Mouse (Mus musculus): ENCODE measurements around the gene 6330409D20Rik. TPM values are rescaled to one million over a fixed set of nuclear protein-coding genes. Genes with fewer than 3 reads are reported as not detected.

6330409D20Rik gene
- polyA plus RNA-seq, 1 experiment from 2014 or later, result 0.33 TPM

DNA sequence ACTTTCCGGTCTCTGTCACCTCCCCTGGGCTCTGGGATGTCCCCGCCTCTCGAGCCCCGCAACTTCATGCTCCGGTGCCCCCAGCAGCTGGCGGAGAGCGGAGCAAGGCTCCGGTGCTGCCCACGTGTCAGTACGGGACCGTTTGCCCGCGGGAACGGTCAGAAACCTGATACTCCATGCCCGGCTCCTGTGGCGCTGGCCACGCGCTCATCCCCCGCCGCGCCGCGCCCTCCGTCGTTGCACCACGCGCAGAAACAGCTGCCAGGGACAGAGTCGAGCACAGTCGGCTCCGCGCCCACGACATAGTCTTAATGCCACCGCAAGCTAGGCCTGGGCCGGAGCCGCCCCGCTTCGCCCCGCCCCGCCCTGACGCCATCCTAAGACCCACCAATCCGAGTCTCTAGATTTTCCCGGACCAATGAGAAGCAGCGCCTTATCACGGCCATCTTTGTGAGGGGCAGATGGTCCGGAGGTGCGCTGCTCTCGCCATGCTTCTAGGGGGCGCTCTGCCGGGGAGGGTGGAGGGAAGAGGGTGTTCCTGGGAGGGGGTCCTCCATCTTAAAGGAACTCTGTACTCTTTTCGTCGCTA, 46.9 kb downstream of the 6330409D20Rik start:
- Histone ChIP-seq H3K9ac (ENCODE audit: low read depth, low read length) (peak overlapping the region; percentile 80), H3K4me2 (ENCODE audit: low read depth, low read length) (peak overlapping the region; percentile 63), H3K27me3 (replicated peaks; ENCODE audit: control insufficient read depth, insufficient read depth, low read length) (no peaks in the 10 kb centered on the region), H3K9me3 (ENCODE audit: control insufficient read depth, low read length) (no peaks in the 10 kb centered on the region), H3K27ac (replicated peaks; ENCODE audit: low read depth, low read length) (peak overlapping the region; percentile 79), H3K4me1 (ENCODE audit: control insufficient read depth, insufficient read depth, low read length) (peaks cover 5% of the 10 kb centered on the region; the same call in 1 of the 2 replicates), H3K4me3 (ENCODE audit: low read depth, low read length) (peak overlapping the region; percentile 69), H3K36me3 (ENCODE audit: control insufficient read depth, insufficient read depth, low read length) (0 out of 2 replicates have a peak, but pooled peaks cover 4% of the 10 kb centered on the region)
- ATAC-seq (ENCODE audit: low read depth), result peak; percentile 98
- peak; percentile 99 for DNase-seq (ENCODE audit: low spot score)
- under 1% methylated on average over 37 of the region's 51 CpGs for WGBS

DNA sequence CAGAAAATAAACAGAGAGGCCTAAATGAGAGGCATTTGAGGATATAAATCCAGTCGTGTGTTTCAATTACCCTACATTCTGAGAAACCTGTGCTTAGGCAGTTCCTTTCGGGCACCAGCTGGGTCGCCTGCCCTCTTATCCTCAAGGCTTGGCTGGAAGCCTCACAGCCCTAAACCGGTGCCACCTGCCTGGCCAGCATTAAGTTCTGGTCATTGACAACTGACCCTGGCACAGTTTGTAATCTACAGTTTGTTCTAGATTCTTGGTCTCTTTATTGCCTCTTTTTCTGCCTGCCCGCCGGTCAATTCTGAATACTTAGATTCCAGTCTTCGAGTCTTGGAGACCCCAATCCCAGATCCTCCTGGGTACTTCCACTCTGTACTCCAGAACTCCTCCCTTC, 47.5 kb downstream of the 6330409D20Rik start:
- peaks cover 5% of the 10 kb centered on the region; the same call in 1 of the 2 replicates for H3K4me1 ChIP-seq (ENCODE audit: control insufficient read depth, insufficient read depth, low read length)

DNA sequence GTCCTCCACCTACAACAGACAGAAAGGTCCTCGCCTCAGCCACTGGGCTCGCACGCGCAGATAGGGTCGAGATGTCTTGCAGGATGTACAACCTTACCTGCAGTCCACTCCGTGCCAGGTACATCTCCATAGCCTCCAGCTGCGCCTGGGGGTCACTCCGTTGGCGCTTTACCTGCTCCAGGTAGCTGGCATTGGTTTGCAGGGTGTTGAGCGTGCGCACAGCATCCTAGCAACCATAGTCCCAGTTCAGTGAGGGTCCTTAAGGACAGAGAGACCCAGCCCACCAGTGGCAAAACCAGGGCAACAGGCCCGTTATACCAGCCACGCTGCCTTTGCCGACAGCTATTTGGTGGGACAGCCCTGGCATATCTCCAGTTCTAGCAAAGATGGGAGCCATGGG, 48.3 kb downstream of the 6330409D20Rik start:
- no peak overlapping the region for H3K4me3 ChIP-seq (ENCODE audit: low read depth, low read length)
- no peaks in the 10 kb centered on the region for H3K9me3 ChIP-seq (ENCODE audit: control insufficient read depth, low read length)
- H3K4me2 ChIP-seq (ENCODE audit: low read depth, low read length), result peak overlapping the region; percentile 63
- H3K27ac ChIP-seq (replicated peaks; ENCODE audit: low read depth, low read length), result no peak overlapping the region
- WGBS, result 89% methylated on average over 14 of the region's 14 CpGs
- DNase-seq (ENCODE audit: low spot score) (no peak), ATAC-seq (ENCODE audit: low read depth) (no peak)
- H3K27me3 ChIP-seq (replicated peaks; ENCODE audit: control insufficient read depth, insufficient read depth, low read length), result no peaks in the 10 kb centered on the region
- peaks cover 12% of the 10 kb centered on the region; the same call in 1 of the 2 replicates for H3K36me3 ChIP-seq (ENCODE audit: control insufficient read depth, insufficient read depth, low read length)
- H3K9ac ChIP-seq (ENCODE audit: low read depth, low read length), result 0 out of 2 replicates have a peak overlapping the region, but pooled peaks have one; percentile 80
- H3K4me1 ChIP-seq (ENCODE audit: control insufficient read depth, insufficient read depth, low read length), result peaks cover 5% of the 10 kb centered on the region; the same call in 1 of the 2 replicates

More for the DNA sequence above, 47.5 kb downstream of the 6330409D20Rik start:
- H3K36me3 ChIP-seq (ENCODE audit: control insufficient read depth, insufficient read depth, low read length), result 0 out of 2 replicates have a peak, but pooled peaks cover 4% of the 10 kb centered on the region
- H3K9me3 ChIP-seq (ENCODE audit: control insufficient read depth, low read length), result no peaks in the 10 kb centered on the region
- DNase-seq (ENCODE audit: low spot score) (no peak), ATAC-seq (ENCODE audit: low read depth) (no peak)
- peak overlapping the region; percentile 79; the same call in 1 of the 2 replicates for H3K27ac ChIP-seq (replicated peaks; ENCODE audit: low read depth, low read length)
- peak overlapping the region; percentile 63 for H3K4me2 ChIP-seq (ENCODE audit: low read depth, low read length)
- WGBS, result 13% methylated on average over 7 of the region's 7 CpGs
- H3K9ac ChIP-seq (ENCODE audit: low read depth, low read length), result peak overlapping the region; percentile 80
- H3K4me3 ChIP-seq (ENCODE audit: low read depth, low read length), result peak overlapping the region; percentile 69
- H3K27me3 ChIP-seq (replicated peaks; ENCODE audit: control insufficient read depth, insufficient read depth, low read length), result no peaks in the 10 kb centered on the region

DNA sequence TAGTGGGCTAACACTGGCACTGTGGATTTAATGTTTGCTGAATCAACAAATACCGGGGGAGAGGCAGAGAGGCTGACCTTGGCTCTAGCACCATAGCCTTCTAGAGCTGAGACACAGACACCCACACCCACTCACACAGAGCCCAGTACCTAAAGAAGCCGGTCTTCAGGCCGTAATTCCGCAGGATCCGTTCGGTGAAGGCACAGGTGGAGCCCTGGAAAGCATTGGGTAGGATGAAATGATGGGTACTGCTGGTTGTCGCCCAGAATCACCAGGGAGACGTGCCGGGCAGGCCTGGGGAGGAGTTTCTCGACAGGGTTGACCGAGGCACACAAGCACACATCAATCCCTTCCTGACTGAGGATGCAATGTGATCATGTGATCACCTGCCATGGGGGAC, 49.8 kb downstream of the 6330409D20Rik start:
- Histone ChIP-seq H3K4me2 (ENCODE audit: low read depth, low read length) (no peak overlapping the region), H3K9ac (ENCODE audit: low read depth, low read length) (peak overlapping the region; percentile 45; the same call in 1 of the 2 replicates), H3K36me3 (ENCODE audit: control insufficient read depth, insufficient read depth, low read length) (peaks cover 27% of the 10 kb centered on the region; the same call in 1 of the 2 replicates), H3K27ac (replicated peaks; ENCODE audit: low read depth, low read length) (no peak overlapping the region; the same call in 1 of the 2 replicates), H3K4me1 (ENCODE audit: control insufficient read depth, insufficient read depth, low read length) (peaks cover 5% of the 10 kb centered on the region; the same call in 1 of the 2 replicates), H3K4me3 (ENCODE audit: low read depth, low read length) (no peak overlapping the region), H3K27me3 (replicated peaks; ENCODE audit: control insufficient read depth, insufficient read depth, low read length) (no peaks in the 10 kb centered on the region), H3K9me3 (ENCODE audit: control insufficient read depth, low read length) (no peaks in the 10 kb centered on the region)
- 84% methylated on average over 11 of the region's 11 CpGs for WGBS
- ATAC-seq (ENCODE audit: low read depth) (no peak), DNase-seq (ENCODE audit: low spot score) (no peak)

DNA sequence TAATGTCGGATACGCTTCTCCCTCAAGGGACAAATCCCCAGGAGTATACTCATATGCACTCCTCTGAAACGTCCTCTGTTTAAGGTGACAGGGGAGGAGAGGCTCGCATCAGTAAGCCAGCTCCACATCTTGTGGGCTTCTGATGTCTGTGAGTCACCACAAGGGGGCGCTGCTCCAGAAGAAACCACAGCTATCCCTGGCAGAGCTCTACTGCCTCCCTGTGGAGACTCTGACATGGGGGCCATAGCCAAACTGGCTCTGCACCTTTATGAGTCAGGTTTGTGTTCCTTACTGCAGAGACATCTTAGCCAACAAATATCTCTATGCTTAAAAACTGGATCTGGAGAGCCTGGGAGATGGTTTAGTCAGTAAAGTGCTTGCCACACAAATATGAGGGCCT, 51.4 kb downstream of the 6330409D20Rik start:
- 27% methylated on average over 5 of the region's 5 CpGs for WGBS
- Histone ChIP-seq H3K4me1 (ENCODE audit: control insufficient read depth, insufficient read depth, low read length) (peaks cover 5% of the 10 kb centered on the region; the same call in 1 of the 2 replicates), H3K36me3 (ENCODE audit: control insufficient read depth, insufficient read depth, low read length) (peaks cover 43% of the 10 kb centered on the region; the same call in 1 of the 2 replicates), H3K27ac (replicated peaks; ENCODE audit: low read depth, low read length) (no peak overlapping the region), H3K9ac (ENCODE audit: low read depth, low read length) (no peak overlapping the region), H3K4me2 (ENCODE audit: low read depth, low read length) (no peak overlapping the region), H3K27me3 (replicated peaks; ENCODE audit: control insufficient read depth, insufficient read depth, low read length) (no peaks in the 10 kb centered on the region), H3K4me3 (ENCODE audit: low read depth, low read length) (no peak overlapping the region), H3K9me3 (ENCODE audit: control insufficient read depth, low read length) (no peaks in the 10 kb centered on the region)
- ATAC-seq (ENCODE audit: low read depth) (0 out of 2 replicates have a peak, but pooled peaks have one; percentile 13), DNase-seq (ENCODE audit: low spot score) (peak; percentile 90)

DNA sequence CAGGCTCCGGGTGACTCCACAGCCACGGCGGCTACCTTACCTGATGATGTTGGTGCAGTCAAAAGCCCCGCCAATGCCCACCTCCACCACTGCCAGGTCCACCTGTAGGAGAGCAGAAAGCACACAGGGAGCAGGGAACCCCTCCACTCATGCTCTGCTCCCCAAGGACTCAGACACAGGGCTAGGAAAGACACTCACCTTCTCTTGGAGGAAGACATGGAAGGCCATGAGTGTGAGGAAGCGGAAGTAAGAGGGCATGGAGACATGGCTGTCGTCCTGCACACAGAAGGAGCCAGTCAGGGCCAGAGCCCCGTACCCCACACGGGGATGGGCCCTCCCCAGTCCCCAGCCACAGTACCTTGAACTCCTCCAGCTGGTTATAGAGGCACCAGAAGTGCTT, 53.3 kb downstream of the 6330409D20Rik start:
- no peak overlapping the region for H3K27ac ChIP-seq (replicated peaks; ENCODE audit: low read depth, low read length)
- H3K4me2 ChIP-seq (ENCODE audit: low read depth, low read length), result no peak overlapping the region
- H3K27me3 ChIP-seq (replicated peaks; ENCODE audit: control insufficient read depth, insufficient read depth, low read length), result no peaks in the 10 kb centered on the region
- H3K9ac ChIP-seq (ENCODE audit: low read depth, low read length), result no peak overlapping the region
- no peak for ATAC-seq (ENCODE audit: low read depth)
- H3K4me3 ChIP-seq (ENCODE audit: low read depth, low read length), result no peak overlapping the region
- H3K36me3 ChIP-seq (ENCODE audit: control insufficient read depth, insufficient read depth, low read length), result peaks cover 61% of the 10 kb centered on the region
- no peaks in the 10 kb centered on the region for H3K4me1 ChIP-seq (ENCODE audit: control insufficient read depth, insufficient read depth, low read length)
- WGBS, result 94% methylated on average over 7 of the region's 8 CpGs
- no peak for DNase-seq (ENCODE audit: low spot score)
- H3K9me3 ChIP-seq (ENCODE audit: control insufficient read depth, low read length), result no peaks in the 10 kb centered on the region

DNA sequence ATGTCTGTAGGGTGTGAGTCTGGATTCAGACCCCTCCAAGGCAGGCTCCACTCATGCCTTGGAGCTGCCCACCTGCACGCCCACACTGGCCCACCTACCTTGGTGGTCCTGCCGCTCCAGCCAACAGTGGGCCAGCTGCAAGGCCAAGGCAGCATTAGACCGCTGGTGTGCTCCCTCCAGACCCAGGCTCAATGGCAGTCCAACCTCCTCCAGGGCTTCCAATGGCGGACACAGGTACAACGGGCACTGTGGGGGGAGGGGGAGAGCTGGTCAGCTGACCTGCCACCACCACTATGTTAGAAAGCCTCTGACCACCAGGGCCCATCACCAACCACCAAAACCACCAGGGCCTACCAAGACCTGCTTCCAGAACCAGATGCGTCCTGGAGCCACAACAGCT, 54.2 kb downstream of the 6330409D20Rik start:
- Histone ChIP-seq H3K4me2 (ENCODE audit: low read depth, low read length) (no peak overlapping the region), H3K27me3 (replicated peaks; ENCODE audit: control insufficient read depth, insufficient read depth, low read length) (no peaks in the 10 kb centered on the region), H3K4me1 (ENCODE audit: control insufficient read depth, insufficient read depth, low read length) (no peaks in the 10 kb centered on the region), H3K9me3 (ENCODE audit: control insufficient read depth, low read length) (no peaks in the 10 kb centered on the region), H3K36me3 (ENCODE audit: control insufficient read depth, insufficient read depth, low read length) (peaks cover 62% of the 10 kb centered on the region), H3K4me3 (ENCODE audit: low read depth, low read length) (no peak overlapping the region), H3K27ac (replicated peaks; ENCODE audit: low read depth, low read length) (no peak overlapping the region), H3K9ac (ENCODE audit: low read depth, low read length) (no peak overlapping the region)
- ATAC-seq (ENCODE audit: low read depth) (no peak), DNase-seq (ENCODE audit: low spot score) (no peak)
- WGBS, result 94% methylated on average over 6 of the region's 6 CpGs

DNA sequence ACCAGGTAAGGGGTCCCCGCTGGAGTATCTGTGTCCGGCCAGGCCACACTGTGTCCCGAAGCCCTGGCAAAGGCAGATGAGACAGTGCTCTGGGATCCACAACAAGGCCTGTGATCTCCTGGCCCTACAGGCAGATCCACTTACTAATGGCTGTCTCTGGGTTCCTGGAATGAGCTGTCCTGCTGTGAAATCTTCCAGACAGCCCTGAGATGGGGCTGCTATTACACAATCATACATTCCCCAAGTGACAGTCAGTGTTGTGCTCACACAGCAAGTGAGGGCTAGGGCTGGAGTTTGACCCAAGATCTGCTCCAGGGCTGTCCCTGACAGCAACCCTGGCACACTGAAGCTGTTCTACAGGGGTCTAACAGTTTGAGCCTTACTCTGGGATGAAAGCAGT, 55.0 kb downstream of the 6330409D20Rik start:
- Histone ChIP-seq H3K9ac (ENCODE audit: low read depth, low read length) (no peak overlapping the region), H3K36me3 (ENCODE audit: control insufficient read depth, insufficient read depth, low read length) (peaks cover 62% of the 10 kb centered on the region)
- WGBS, result 76% methylated on average over 3 of the region's 3 CpGs

More for the DNA sequence above, 55.0 kb downstream of the 6330409D20Rik start:
- Histone ChIP-seq H3K4me1 (ENCODE audit: control insufficient read depth, insufficient read depth, low read length) (no peaks in the 10 kb centered on the region), H3K27ac (replicated peaks; ENCODE audit: low read depth, low read length) (no peak overlapping the region), H3K4me3 (ENCODE audit: low read depth, low read length) (no peak overlapping the region), H3K4me2 (ENCODE audit: low read depth, low read length) (no peak overlapping the region), H3K9me3 (ENCODE audit: control insufficient read depth, low read length) (no peaks in the 10 kb centered on the region), H3K27me3 (replicated peaks; ENCODE audit: control insufficient read depth, insufficient read depth, low read length) (no peaks in the 10 kb centered on the region)
- DNase-seq (ENCODE audit: low spot score) (no peak), ATAC-seq (ENCODE audit: low read depth) (no peak)

Data from embryonic facial prominence, embryonic 14.5 days (tissue).